Mouse (Mus musculus) cerebellum, postnatal 36 days (tissue): ENCODE results near the gene Slc22a2.
A peak's percentile ranks its signal among the peaks of the same experiment; 100 is the strongest.
"Not testable (repeated sequence)": the region's sequence is repeated elsewhere in the genome, so short reads cannot be mapped to it uniquely, and the experiment has no call there.

Source experiments
- DNase-seq, 2 experiments: peaks; one replicate each; pipeline ENCODE4 v3.0.0; 2021 to 2022; ENCODE audit warnings: mixed read lengths in 2 of 2

Gene Slc22a2

DNA sequence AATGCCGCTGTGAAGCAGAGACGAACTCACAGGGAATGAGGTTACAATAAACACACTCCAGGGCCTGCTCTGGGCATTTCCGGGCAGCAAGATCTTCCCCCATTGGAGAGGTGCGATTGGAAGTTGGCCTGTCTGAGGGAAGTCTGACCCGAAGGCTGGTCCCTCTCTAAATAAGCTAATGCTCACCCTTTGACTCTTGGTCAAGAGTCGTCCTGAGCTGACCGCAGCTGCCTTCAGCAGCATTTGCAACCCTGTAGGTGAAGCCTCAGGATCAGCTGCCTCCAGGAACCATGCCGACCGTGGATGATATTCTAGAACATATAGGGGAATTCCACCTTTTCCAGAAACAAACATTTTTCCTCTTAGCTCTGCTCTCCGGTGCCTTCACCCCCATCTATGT is at the start of gene Slc22a2:
Gene Slc22a2, plus strand, starts transcription at position 142 of the 400 bp plus-strand sequence.
- no peak for DNase-seq

DNA sequence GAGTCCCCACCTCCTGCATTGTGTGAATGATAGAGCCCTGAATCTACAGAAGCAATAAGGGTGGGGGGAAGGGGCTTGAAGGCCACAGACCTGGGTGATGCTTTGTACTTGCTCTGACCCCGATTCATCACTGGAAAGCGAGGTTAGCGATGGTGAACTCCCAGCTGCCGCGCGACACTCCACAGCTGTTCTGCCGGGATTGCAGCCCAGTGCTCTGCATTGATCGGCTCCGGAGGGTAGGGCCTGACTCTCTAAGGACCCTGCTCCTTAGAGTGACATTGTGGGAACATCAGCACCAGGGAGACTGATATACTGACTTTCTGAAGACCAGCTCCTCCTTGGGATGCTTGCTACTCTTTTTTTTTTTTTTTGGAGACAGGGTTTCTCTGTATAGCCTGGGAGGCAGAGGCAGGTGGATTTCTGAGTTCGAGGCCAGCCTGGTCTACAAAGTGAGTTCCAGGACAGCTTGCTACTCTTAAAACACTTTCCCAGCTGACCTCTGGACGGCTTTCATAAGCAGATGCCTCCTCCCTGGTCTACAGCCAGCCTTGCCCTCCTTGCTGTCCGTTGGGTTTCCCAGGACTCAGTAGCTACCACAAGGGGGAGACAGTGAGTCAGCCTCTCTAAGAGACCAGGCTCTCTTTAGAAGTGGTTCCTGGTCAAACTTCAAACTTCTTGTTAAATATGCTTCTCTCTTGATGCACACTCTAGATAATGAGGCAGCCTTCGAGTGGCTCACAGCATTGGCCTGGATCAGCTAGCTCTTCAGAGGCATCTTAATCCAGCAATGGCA is 49.4 kb upstream of the Slc22a2 start:
- DNase-seq = peak; percentile 66 to 68

GRCm38 (mm10) chr17:12562215-12562614 is 21.7 kb upstream of the Slc22a2 start:
- no peak for DNase-seq

- not testable (repeated sequence) for DNase-seq
Measured at GRCm38 (mm10) chr17:12564481-12565000, 19.4 kb upstream of the Slc22a2 start.

DNA sequence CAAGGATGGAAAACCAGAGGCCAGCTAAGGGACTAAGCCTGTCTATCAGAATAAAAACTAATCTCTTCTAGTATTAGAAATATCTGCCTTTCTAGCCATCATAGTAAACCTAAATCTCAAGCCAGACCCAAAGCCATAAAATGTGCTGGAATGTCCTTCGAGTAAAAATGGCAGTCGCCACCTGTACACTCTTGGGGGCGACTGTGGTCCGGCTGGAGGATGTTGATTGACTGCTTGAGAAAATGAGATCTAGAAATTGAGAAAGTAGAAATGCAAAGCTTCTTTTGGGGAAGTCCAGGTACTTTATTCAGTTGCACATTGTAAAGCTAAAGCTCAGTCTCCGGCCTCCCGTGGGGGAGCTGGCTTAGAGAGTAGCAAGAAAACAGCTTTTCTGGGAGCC is 18.5 kb upstream of the Slc22a2 start:
- DNase-seq = no peak

DNA sequence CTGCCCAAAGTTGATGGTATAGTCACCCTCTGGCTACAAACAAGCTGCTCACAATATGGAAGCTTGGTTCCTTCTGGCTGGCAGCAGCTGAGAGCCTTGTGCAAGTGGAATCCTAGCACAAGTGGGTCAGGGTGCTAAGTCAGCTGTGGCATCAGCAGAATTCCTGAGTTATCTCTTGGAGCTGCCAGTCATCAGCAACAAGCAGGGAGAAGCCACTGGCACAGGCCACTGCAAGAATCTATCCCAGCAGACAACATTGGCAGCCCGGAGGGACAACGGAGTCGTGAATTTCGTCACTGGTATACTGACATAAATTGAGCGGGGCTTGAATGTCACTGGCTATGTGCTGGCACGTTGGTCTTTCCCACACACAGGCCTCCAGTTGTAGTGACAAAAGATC is 12.6 kb upstream of the Slc22a2 start:
- DNase-seq = no peak

GRCm38 (mm10) chr17:12571924-12572463 is 11.9 kb upstream of the Slc22a2 start:
- no peak for DNase-seq

- peak in 1 of 2 experiments; percentile 6 for DNase-seq
Measured at GRCm38 (mm10) chr17:12575391-12575790, 8.5 kb upstream of the Slc22a2 start.

DNA sequence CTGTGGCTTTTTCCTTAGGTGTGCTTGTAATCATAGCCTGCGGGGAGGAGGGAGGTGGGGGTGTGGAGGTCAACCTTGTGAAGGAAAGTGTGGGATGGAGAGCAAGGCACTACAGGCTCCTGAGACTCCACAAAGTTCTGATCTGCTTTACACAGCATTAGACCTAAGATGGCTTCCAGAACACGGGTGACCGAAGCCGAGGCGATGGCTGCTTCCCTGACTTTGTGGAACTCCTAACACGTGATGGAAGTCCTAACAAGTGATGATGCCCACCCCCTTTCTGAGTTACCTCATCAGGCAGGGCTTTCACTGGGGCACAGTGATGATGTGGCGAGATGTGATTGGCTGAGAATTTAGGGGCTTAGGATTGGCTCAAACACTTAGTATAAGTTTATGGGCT is 6.8 kb upstream of the Slc22a2 start:
- DNase-seq = no peak

GRCm38 (mm10) chr17:12585366-12585765 is 1.4 kb downstream of the Slc22a2 start:
- peak in 1 of 2 experiments; percentile 14 for DNase-seq

DNA sequence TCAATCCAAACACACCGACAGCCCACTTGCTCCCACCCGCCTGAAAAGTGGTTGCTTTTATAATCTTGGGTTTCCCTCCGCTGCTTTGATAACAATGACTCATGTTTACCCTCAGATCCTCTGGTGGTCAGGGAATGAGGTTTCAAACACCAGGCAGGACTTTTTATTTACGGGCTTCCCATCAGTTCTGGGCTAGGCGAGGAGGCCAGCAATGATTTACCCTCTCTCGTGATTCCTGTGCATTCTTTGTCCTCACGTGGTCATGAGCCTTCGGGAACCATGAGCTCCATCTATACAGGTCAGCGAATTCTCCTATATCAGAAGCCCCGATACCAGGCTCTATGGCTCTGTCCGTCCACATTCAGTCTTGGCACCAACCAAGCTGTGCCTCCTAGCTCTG is 3.0 kb downstream of the Slc22a2 start:
- no peak for DNase-seq

DNA sequence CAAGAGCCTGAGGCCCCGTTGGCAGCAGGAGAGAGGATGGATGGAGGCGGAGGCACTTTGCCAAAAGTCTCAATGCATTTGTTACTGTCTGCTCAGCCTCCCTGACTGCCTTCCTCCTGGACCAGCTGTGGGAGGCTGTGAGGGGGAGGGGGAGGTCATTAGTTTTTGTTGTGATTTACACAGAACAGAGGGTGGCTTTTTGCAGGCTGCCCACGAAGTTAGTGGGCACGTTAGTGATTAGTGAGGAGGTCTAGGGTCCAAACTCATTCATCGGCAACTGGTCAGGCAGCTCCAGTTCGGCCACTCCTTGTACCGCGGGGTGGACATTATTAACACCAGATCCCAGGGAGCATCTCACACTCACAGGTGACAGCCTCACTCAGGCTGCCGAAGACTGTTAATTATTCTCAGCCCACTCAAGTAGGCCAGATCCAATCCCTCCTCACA is 4.9 kb downstream of the Slc22a2 start:
- DNase-seq = peak in 1 of 2 experiments; percentile 8

GRCm38 (mm10) chr17:12590911-12591625 is 7.1 kb downstream of the Slc22a2 start:
- no peak for DNase-seq

GRCm38 (mm10) chr17:12595846-12596515 is 12.0 kb downstream of the Slc22a2 start:
- peak; percentile 3 to 7 for DNase-seq

DNA sequence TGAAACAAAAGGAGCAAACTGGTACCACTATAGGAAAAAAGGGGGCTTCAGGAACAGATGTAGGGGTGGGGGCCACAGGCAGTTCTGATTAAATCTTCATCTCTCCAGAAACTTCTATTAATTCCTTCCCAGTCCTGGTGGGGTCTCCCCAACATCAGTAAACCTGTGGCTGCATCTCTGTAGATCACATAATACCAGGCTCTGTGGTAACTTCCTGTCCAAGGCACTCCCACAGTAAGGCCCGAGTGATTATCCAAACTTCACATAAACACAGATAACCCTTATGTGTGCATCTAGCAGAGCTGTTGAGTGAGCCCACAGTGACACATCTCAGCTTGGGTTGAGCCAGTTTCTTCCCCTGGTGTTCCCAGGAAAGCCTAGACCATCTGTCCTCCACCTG is 22.7 kb downstream of the Slc22a2 start:
- no peak for DNase-seq

DNA sequence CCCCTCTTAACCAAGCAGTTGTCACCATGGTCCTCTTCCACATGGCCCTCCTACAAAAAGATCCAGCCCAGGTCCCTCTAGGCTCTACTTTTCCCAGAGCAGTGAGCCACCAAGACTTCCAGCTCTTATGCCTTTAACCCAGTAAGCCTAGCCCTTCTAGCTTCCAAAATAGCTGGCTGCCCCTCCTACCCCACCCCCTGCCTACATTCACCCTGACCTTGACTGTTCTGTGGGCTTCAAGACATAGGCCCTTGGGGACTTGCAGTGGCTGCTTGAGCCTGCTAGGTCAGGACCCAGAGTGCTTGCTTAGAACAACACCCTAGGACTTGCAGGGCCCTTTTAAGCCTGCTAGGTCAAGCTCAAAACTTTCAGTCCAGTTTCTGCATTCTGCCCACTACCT is 23.3 kb downstream of the Slc22a2 start:
- no peak for DNase-seq

DNA sequence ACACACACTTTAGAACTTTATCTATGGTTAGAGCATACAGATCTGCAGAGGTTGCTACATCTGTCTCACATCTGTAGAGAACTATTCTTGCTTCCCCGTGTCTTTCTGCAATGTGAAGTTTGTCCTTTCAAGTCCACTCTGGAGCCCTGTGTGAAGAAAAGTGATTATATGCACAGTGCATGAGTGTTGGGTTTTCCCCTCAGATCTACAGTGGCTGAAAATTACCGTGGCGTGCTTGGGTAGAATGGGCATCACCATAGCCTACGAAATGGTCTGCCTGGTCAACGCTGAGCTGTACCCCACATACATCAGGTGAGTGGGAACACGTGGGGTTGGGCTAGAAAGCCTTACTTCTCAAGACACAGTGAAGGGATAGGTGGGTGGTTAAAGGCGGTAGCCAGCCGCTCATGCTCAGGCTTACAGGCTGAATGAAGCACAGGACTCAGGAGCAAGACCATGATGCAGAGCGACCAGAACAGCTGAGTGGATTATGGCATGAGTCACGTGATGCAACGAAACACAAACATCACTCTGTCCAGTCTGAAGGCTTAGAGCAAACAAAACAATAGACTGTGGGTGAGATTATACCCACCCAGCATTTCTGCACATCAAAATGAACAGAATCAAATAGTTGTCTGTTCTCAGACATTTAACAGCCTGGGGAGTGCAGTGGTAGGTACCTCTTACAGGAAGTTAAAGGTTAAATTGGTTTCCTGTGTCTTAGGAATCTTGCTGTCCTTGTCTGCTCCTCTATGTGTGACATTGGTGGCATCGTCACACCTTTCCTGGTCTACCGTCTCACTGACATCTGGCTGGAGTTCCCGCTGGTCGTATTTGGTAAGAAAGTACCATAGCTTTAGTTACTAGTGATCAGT is 30.8 kb downstream of the Slc22a2 start:
- DNase-seq = no peak

GRCm38 (mm10) chr17:12615429-12615828 is 31.5 kb downstream of the Slc22a2 start:
- no peak for DNase-seq

DNA sequence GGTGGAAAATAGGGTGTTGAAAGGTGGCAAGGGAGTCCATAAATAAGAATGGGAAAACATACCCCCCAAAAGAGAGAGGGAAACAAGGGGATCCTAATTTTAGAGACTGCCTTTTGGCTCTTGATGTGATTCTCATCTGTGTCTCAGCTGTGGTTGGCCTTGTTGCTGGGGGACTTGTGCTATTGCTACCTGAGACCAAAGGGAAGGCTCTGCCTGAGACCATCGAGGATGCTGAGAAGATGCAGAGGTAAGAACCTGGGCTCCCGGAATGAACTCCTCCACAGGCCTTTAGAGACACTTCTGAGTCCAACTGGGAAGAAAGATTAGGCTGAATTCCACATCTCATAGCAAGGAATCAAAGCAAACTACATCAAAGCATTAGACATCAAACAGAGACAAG is 35.7 kb downstream of the Slc22a2 start:
- no peak for DNase-seq

DNA sequence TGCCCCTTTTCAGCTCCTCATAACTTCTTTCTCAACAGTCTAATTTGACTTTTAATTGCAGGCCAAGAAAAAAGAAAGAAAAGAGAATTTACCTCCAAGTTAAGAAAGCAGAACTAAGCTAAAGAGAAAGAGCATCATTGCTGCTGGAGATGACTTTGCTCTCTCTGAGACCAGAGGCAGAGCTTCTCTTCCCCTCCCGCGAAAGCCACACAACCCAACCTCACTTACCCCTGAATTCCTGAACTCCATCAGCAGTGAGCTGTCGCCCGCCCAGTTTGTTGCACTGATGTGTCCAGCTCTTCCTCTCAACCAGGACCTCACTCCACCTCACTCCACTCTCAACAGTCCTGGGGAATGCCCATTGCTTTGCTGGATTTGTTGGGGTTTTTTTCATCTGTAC is 44.1 kb downstream of the Slc22a2 start:
- no peak for DNase-seq

DNA sequence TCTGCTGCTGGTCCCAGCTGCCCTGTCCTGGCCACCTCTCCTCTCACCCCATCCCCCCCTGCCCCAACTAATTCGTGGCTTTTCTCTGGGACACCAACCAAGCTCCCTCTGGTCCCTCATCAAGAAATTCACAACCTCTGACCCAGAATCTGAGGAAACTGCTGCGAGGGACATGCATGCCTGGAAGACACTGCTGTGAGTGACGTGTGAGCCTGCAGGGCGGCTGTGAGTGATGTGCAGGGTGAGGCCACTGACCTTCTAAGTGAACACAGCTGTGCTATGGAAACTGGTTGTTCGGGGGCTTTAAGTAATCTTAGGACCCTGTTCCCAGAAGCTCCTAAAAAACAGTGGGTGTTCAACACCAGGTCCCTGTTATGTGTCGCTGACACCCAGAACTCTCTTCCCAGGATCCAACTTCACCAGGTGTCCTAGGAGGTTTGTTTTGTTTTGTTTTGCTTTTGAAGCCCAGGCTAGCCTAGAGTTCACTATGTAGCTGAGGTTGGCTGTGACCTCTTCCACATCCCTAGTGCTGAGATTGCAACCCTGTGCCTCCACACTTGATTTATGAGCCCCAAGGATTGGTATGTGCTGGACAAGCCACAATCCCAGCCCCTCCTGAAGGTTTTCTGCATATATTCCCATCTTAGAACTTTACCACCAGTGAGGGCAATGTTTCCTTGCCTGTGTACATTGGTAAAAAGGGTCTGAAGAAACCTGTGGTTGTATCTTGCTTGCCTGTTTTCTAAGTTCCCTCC is 47.2 kb downstream of the Slc22a2 start:
- no peak for DNase-seq
